Mouse (Mus musculus): ENCODE data around the gene Qrfp. TPM values are rescaled to one million over a fixed set of nuclear protein-coding genes. Genes with fewer than 3 reads are reported as not detected.

The Qrfp gene
- polyA plus RNA-seq, 1 experiment from 2014 or later, result not detected

DNA sequence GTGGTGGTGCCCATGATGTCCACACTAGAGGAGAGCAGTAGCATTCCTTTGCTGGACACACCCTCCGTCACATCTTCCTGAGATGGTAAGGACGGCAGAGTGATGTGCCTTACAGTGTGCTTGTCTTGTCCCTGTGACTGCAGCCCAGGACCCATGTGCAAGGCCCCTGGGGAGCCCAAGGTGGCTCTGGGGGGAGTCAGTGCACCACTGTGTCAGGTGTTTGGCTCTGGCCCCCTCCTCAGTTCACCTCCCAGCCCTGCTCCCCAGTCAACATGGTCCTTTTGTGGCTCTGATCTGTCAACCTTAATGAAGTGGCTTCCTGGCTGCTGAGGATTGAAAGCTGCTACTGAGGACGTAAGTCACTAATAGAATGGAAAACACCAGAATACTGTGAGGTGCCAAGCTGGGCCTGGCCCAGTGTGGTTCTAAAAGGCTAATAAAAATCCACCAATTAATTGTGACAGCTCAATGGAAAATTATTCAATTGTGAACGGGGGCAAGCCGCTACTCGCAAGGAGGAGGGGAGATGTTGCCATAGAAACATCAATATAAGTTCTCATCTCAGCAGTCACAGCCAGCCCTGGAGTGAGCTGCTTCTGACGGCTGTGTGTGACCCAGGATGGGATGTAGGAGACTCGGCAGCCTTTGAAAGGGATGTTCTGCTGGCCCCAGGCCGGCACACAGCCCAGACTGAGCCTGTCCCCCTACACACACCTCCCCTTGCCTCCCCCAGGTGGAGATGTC lies 3.6 kb downstream of the Qrfp start:
- peaks cover 10% of the 10 kb centered on the region; the same call in 1 of the 2 replicates for H3K36me3 ChIP-seq (ENCODE audit: control insufficient read depth, insufficient read depth, low read length)
- 47% methylated on average over 9 of the region's 9 CpGs for WGBS
- H3K9me3 ChIP-seq (ENCODE audit: control insufficient read depth, low read length), result no peaks in the 10 kb centered on the region
- no peaks in the 10 kb centered on the region for H3K27me3 ChIP-seq (replicated peaks; ENCODE audit: control insufficient read depth, insufficient read depth, low read length)
- ATAC-seq, result no peak
- no peak overlapping the region for H3K4me2 ChIP-seq (ENCODE audit: low read depth, low read length)
- H3K4me1 ChIP-seq (ENCODE audit: control insufficient read depth, insufficient read depth, low read length), result peaks cover 6% of the 10 kb centered on the region; the same call in 1 of the 2 replicates
- no peak overlapping the region for H3K27ac ChIP-seq (ENCODE audit: low read length)
- no peak overlapping the region for H3K9ac ChIP-seq (ENCODE audit: low read depth, low read length)
- no peak overlapping the region for H3K4me3 ChIP-seq (ENCODE audit: low read length)

DNA sequence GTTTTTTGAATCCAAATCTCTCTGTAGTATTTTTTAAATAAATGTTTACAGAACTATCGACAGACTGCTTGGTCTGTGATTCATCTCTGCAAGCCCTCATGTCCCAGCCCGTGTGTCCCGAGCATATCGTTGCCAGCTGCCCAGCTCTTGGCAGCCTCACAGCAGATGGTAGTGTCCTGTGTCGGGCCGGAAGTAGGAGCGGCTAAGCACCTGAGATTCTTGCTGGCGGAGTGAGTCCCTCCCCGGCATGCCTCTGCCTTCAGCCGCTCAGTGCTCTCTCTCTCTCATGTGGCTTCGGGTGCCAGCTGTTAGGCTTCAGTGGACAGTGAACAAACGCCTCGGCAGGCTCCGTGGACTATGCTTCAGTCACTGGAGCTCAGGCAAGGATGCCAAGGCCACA lies 6.9 kb downstream of the Qrfp start:
- 55% methylated on average over 14 of the region's 14 CpGs for WGBS
- H3K36me3 ChIP-seq (ENCODE audit: control insufficient read depth, insufficient read depth, low read length), result peaks cover 28% of the 10 kb centered on the region

GRCm38 (mm10) chr2:31802811-31803210 lies 7.6 kb downstream of the Qrfp start:
- Histone ChIP-seq H3K4me2 (ENCODE audit: low read depth, low read length) (no peak overlapping the region), H3K27me3 (replicated peaks; ENCODE audit: control insufficient read depth, insufficient read depth, low read length) (no peaks in the 10 kb centered on the region), H3K27ac (ENCODE audit: low read length) (no peak overlapping the region; the same call in 1 of the 2 replicates), H3K4me3 (ENCODE audit: low read length) (no peak overlapping the region), H3K4me1 (ENCODE audit: control insufficient read depth, insufficient read depth, low read length) (no peaks in the 10 kb centered on the region), H3K9ac (ENCODE audit: low read depth, low read length) (no peak overlapping the region), H3K9me3 (ENCODE audit: control insufficient read depth, low read length) (no peaks in the 10 kb centered on the region), H3K36me3 (ENCODE audit: control insufficient read depth, insufficient read depth, low read length) (peaks cover 31% of the 10 kb centered on the region)
- no peak for ATAC-seq
- 91% methylated on average over 8 of the region's 8 CpGs for WGBS

More for the DNA sequence above, 6.9 kb downstream of the Qrfp start:
- H3K9me3 ChIP-seq (ENCODE audit: control insufficient read depth, low read length), result no peaks in the 10 kb centered on the region
- ATAC-seq, result no peak
- H3K27ac ChIP-seq (ENCODE audit: low read length), result no peak overlapping the region
- H3K4me1 ChIP-seq (ENCODE audit: control insufficient read depth, insufficient read depth, low read length), result peaks cover 2% of the 10 kb centered on the region; the same call in 1 of the 2 replicates
- no peak overlapping the region for H3K9ac ChIP-seq (ENCODE audit: low read depth, low read length)
- no peak overlapping the region for H3K4me2 ChIP-seq (ENCODE audit: low read depth, low read length)
- H3K4me3 ChIP-seq (ENCODE audit: low read length), result no peak overlapping the region
- H3K27me3 ChIP-seq (replicated peaks; ENCODE audit: control insufficient read depth, insufficient read depth, low read length), result no peaks in the 10 kb centered on the region

- Histone ChIP-seq H3K9ac (ENCODE audit: low read depth, low read length) (no peak overlapping the region), H3K4me1 (ENCODE audit: control insufficient read depth, insufficient read depth, low read length) (no peaks in the 10 kb centered on the region), H3K4me3 (ENCODE audit: low read length) (no peak overlapping the region), H3K9me3 (ENCODE audit: control insufficient read depth, low read length) (no peaks in the 10 kb centered on the region), H3K27me3 (replicated peaks; ENCODE audit: control insufficient read depth, insufficient read depth, low read length) (no peaks in the 10 kb centered on the region), H3K36me3 (ENCODE audit: control insufficient read depth, insufficient read depth, low read length) (peaks cover 43% of the 10 kb centered on the region), H3K4me2 (ENCODE audit: low read depth, low read length) (no peak overlapping the region), H3K27ac (ENCODE audit: low read length) (no peak overlapping the region)
- WGBS, result 88% methylated on average over 9 of the region's 9 CpGs
- no peak for ATAC-seq
Observed at GRCm38 (mm10) chr2:31801416-31801815, 9.0 kb downstream of the Qrfp start.

DNA sequence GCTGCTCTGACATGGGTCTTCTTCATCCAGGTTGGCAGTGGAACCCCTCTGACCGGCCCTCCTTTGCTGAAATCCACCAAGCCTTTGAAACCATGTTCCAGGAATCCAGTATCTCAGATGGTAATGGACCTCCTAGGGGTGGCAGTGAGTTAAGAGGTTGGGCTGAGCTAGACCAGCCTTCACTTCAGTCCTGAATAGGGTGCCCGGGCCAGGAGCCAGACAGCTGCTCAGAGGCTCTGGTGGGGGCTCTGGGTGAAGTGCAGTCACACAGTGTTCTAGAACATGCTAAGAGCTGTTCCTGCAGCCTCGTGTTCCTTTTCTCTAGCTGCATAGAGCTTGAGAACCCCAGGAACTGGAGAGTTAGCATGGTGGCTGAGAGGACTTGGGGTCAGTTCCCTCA lies 13.4 kb downstream of the Qrfp start:
- H3K27ac ChIP-seq (ENCODE audit: low read length), result no peak overlapping the region
- H3K9ac ChIP-seq (ENCODE audit: low read depth, low read length), result no peak overlapping the region
- H3K4me3 ChIP-seq (ENCODE audit: low read length), result no peak overlapping the region
- ATAC-seq, result no peak
- no peak overlapping the region for H3K4me2 ChIP-seq (ENCODE audit: low read depth, low read length)
- H3K27me3 ChIP-seq (replicated peaks; ENCODE audit: control insufficient read depth, insufficient read depth, low read length), result no peaks in the 10 kb centered on the region
- 92% methylated on average over 3 of the region's 3 CpGs for WGBS
- H3K4me1 ChIP-seq (ENCODE audit: control insufficient read depth, insufficient read depth, low read length), result no peaks in the 10 kb centered on the region
- no peaks in the 10 kb centered on the region for H3K9me3 ChIP-seq (ENCODE audit: control insufficient read depth, low read length)
- peaks cover 47% of the 10 kb centered on the region for H3K36me3 ChIP-seq (ENCODE audit: control insufficient read depth, insufficient read depth, low read length)

GRCm38 (mm10) chr2:31792611-31793010 lies 17.8 kb downstream of the Qrfp start:
- H3K36me3 ChIP-seq (ENCODE audit: control insufficient read depth, insufficient read depth, low read length), result peaks cover 42% of the 10 kb centered on the region
- H3K27me3 ChIP-seq (replicated peaks; ENCODE audit: control insufficient read depth, insufficient read depth, low read length), result no peaks in the 10 kb centered on the region
- 77% methylated on average over 6 of the region's 6 CpGs for WGBS
- no peak overlapping the region for H3K4me3 ChIP-seq (ENCODE audit: low read length)
- H3K4me2 ChIP-seq (ENCODE audit: low read depth, low read length), result no peak overlapping the region
- ATAC-seq, result no peak
- no peak overlapping the region for H3K27ac ChIP-seq (ENCODE audit: low read length)
- H3K9me3 ChIP-seq (ENCODE audit: control insufficient read depth, low read length), result no peaks in the 10 kb centered on the region
- no peak overlapping the region for H3K9ac ChIP-seq (ENCODE audit: low read depth, low read length)
- no peaks in the 10 kb centered on the region for H3K4me1 ChIP-seq (ENCODE audit: control insufficient read depth, insufficient read depth, low read length)

- Histone ChIP-seq H3K4me3 (ENCODE audit: low read length) (no peak overlapping the region), H3K36me3 (ENCODE audit: control insufficient read depth, insufficient read depth, low read length) (peaks cover 36% of the 10 kb centered on the region), H3K9ac (ENCODE audit: low read depth, low read length) (no peak overlapping the region), H3K9me3 (ENCODE audit: control insufficient read depth, low read length) (no peaks in the 10 kb centered on the region), H3K27ac (ENCODE audit: low read length) (no peak overlapping the region), H3K4me2 (ENCODE audit: low read depth, low read length) (no peak overlapping the region), H3K27me3 (replicated peaks; ENCODE audit: control insufficient read depth, insufficient read depth, low read length) (no peaks in the 10 kb centered on the region), H3K4me1 (ENCODE audit: control insufficient read depth, insufficient read depth, low read length) (no peaks in the 10 kb centered on the region)
- no peak for ATAC-seq
- 93% methylated on average over 8 of the region's 8 CpGs for WGBS
Observed at GRCm38 (mm10) chr2:31791260-31791659, 19.1 kb downstream of the Qrfp start.

DNA sequence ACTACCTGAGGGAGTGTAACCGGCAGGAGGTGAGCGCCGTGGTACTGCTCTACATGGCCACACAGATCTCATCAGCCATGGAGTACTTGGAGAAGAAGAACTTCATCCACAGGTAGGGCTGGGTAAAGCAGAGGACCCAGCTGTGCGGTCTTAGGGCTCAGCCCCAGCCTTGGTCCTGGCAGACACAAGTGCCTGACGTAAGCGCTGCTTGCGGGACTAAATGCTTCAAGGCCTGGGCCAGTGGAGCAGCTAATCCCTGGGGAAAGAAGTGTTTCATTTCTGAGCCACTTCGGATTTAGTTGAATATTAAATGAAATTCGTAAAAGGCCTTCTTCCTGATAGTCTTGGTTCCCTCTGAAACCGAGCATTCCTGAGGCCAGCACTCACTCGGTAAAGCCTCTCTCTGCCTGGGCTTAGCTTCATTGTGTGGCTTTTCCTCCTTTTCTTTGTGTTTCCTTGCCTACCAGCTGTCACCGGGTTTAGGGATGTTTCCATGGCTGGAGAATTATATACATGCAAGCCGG lies 19.6 kb downstream of the Qrfp start:
- Histone ChIP-seq H3K4me1 (ENCODE audit: control insufficient read depth, insufficient read depth, low read length) (no peaks in the 10 kb centered on the region), H3K4me2 (ENCODE audit: low read depth, low read length) (no peak overlapping the region), H3K27me3 (replicated peaks; ENCODE audit: control insufficient read depth, insufficient read depth, low read length) (no peaks in the 10 kb centered on the region), H3K27ac (ENCODE audit: low read length) (no peak overlapping the region), H3K4me3 (ENCODE audit: low read length) (no peak overlapping the region), H3K36me3 (ENCODE audit: control insufficient read depth, insufficient read depth, low read length) (peaks cover 37% of the 10 kb centered on the region), H3K9me3 (ENCODE audit: control insufficient read depth, low read length) (no peaks in the 10 kb centered on the region), H3K9ac (ENCODE audit: low read depth, low read length) (no peak overlapping the region)
- no peak for ATAC-seq
- 85% methylated on average over 13 of the region's 13 CpGs for WGBS

- H3K4me1 ChIP-seq (ENCODE audit: control insufficient read depth, insufficient read depth, low read length), result no peaks in the 10 kb centered on the region
- 82% methylated on average over 2 of the region's 2 CpGs for WGBS
- H3K27me3 ChIP-seq (replicated peaks; ENCODE audit: control insufficient read depth, insufficient read depth, low read length), result no peaks in the 10 kb centered on the region
- H3K27ac ChIP-seq (ENCODE audit: low read length), result no peak overlapping the region
- H3K36me3 ChIP-seq (ENCODE audit: control insufficient read depth, insufficient read depth, low read length), result peaks cover 40% of the 10 kb centered on the region
- no peak for ATAC-seq
- H3K9ac ChIP-seq (ENCODE audit: low read depth, low read length), result no peak overlapping the region
- no peaks in the 10 kb centered on the region for H3K9me3 ChIP-seq (ENCODE audit: control insufficient read depth, low read length)
- H3K4me2 ChIP-seq (ENCODE audit: low read depth, low read length), result no peak overlapping the region
- H3K4me3 ChIP-seq (ENCODE audit: low read length), result no peak overlapping the region
Observed at GRCm38 (mm10) chr2:31789215-31789614, 21.2 kb downstream of the Qrfp start.
